Mouse (Mus musculus) MEL (cell line): ENCODE measurements around the gene 9830107B12Rik. TPM values are rescaled to one million over a fixed set of nuclear protein-coding genes. Genes with fewer than 3 reads are reported as not detected.

Experiments used
- DNase-seq: peaks from one replicate; pipeline ENCODE4 v3.0.0; 2011; ENCODE audit warnings: low read depth, low spot score
- H3K27ac ChIP-seq: 2 replicates; pipeline ENCODE4 v1.5.1; 2012; ENCODE audit warnings: low read depth, mild to moderate bottlenecking, control low read depth, low read length, moderate library complexity; ENCODE audit not compliant: control insufficient read depth
- H3K27me3 ChIP-seq, 2 experiments: fragments of 150-350 bp in 1 of 2; sonication (generic) in 1 of 2; 2 replicates each; pipeline ENCODE4 v1.6.1; 2012; ENCODE audit warnings: low read length in 2 of 2, mild to moderate bottlenecking in 2 of 2, improper control_type of control experiment in 1 of 2, moderate library complexity in 1 of 2; ENCODE audit not compliant: insufficient read depth in 2 of 2, control insufficient read depth in 1 of 2
- H3K36me3 ChIP-seq, 2 experiments: 2 replicates each; pipeline ENCODE4 v1.6.1; 2012 to 2014; ENCODE audit warnings: low read length in 2 of 2, improper control_type of control experiment in 1 of 2, inconsistent platforms in 1 of 2, mild to moderate bottlenecking in 1 of 2; ENCODE audit not compliant: insufficient read depth in 2 of 2, control insufficient read depth in 1 of 2
- H3K4me1 ChIP-seq, 2 experiments: fragments of 150-350 bp in 1 of 2; sonication (generic) in 1 of 2; 2 replicates each; pipeline ENCODE4 v1.6.1; 2012; ENCODE audit warnings: low read length in 2 of 2, improper control_type of control experiment in 1 of 2, mild to moderate bottlenecking in 1 of 2; ENCODE audit not compliant: insufficient read depth in 2 of 2, control insufficient read depth in 1 of 2
- H3K4me3 ChIP-seq, 2 experiments: fragments of 150-350 bp in 1 of 2; sonication (generic) in 1 of 2; 2 replicates each; pipeline ENCODE4 v1.5.1; 2012; ENCODE audit warnings: low read depth in 2 of 2, low read length in 2 of 2, mild to moderate bottlenecking in 2 of 2, moderate library complexity in 2 of 2, control low read depth in 1 of 2, improper control_type of control experiment in 1 of 2; ENCODE audit not compliant: control insufficient read depth in 1 of 2, insufficient read depth in 1 of 2
- H3K79me2 ChIP-seq: 2 replicates; pipeline ENCODE4 v1.6.1; 2012; ENCODE audit warnings: mild to moderate bottlenecking, low read length, moderate library complexity; ENCODE audit not compliant: control insufficient read depth, poor library complexity, insufficient read depth
- H3K9ac ChIP-seq: 2 replicates; pipeline ENCODE4 v1.6.1; 2012; ENCODE audit warnings: low read depth, mild to moderate bottlenecking, control low read depth, low read length, moderate library complexity; ENCODE audit not compliant: control insufficient read depth, poor library complexity, severe bottlenecking
- H3K9me3 ChIP-seq: fragments of 150-350 bp; sonication (generic); replicated peaks from 2 replicates; pipeline ENCODE4 v1.6.1; 2012; ENCODE audit warnings: mild to moderate bottlenecking, low read length, improper control_type of control experiment, moderate library complexity; ENCODE audit not compliant: insufficient read depth
- CHD1 ChIP-seq: IDR thresholded peaks from 2 replicates; pipeline ENCODE4 v1.6.1; 2012; ENCODE audit warnings: low read depth, mild to moderate bottlenecking, inconsistent platforms, low read length, improper control_type of control experiment
- CHD2 ChIP-seq: IDR thresholded peaks from 2 replicates; pipeline ENCODE4 v1.6.1; 2011; ENCODE audit warnings: low read length, improper control_type of control experiment
- ELF1 ChIP-seq: IDR thresholded peaks from 2 replicates; pipeline ENCODE4 v1.6.1; 2014; ENCODE audit warnings: low read depth, mild to moderate bottlenecking, inconsistent platforms, low read length, improper control_type of control experiment, moderate library complexity
- EP300 ChIP-seq, 2 experiments: IDR thresholded peaks; 2 replicates each; pipeline ENCODE4 v1.6.1; 2011; ENCODE audit warnings: improper control_type of control experiment in 2 of 2, low read length in 2 of 2, low read depth in 1 of 2, mild to moderate bottlenecking in 1 of 2
- ETS1 ChIP-seq: IDR thresholded peaks from 2 replicates; pipeline ENCODE4 v1.6.1; 2012; ENCODE audit warnings: low read depth, mild to moderate bottlenecking, inconsistent platforms, low read length, improper control_type of control experiment, moderate library complexity
- GATA1 ChIP-seq: IDR thresholded peaks from 2 replicates; pipeline ENCODE4 v1.6.1; 2011; ENCODE audit warnings: low read depth, low read length, improper control_type of control experiment
- HCFC1 ChIP-seq: IDR thresholded peaks from 2 replicates; pipeline ENCODE4 v1.6.1; 2012; ENCODE audit warnings: low read depth, mild to moderate bottlenecking, inconsistent platforms, low read length, improper control_type of control experiment, moderate library complexity
- JUND ChIP-seq: IDR thresholded peaks from 2 replicates; pipeline ENCODE4 v1.6.1; 2011; ENCODE audit warnings: low read depth, mild to moderate bottlenecking, improper control_type of control experiment, low read length
- KAT2A ChIP-seq: conservative IDR thresholded peaks from 2 replicates; pipeline ENCODE4 v1.6.1; 2012; ENCODE audit warnings: low read depth, low read length, improper control_type of control experiment, inconsistent platforms
- MAX ChIP-seq: IDR thresholded peaks from 2 replicates; pipeline ENCODE4 v1.6.1; 2011; ENCODE audit warnings: low read length, improper control_type of control experiment
- MAZ ChIP-seq: IDR thresholded peaks from 2 replicates; pipeline ENCODE4 v1.6.1; 2012; ENCODE audit warnings: low read depth, mild to moderate bottlenecking, inconsistent platforms, low read length, improper control_type of control experiment
- MEF2A ChIP-seq: IDR thresholded peaks from 2 replicates; pipeline ENCODE4 v1.6.1; 2014; ENCODE audit warnings: low read depth, mild to moderate bottlenecking, inconsistent platforms, low read length, improper control_type of control experiment; ENCODE audit not compliant: poor library complexity, insufficient replicate concordance, severe bottlenecking; ENCODE audit errors: extremely low read depth
- MXI1 ChIP-seq: IDR thresholded peaks from 2 replicates; pipeline ENCODE4 v1.6.1; 2011; ENCODE audit warnings: mild to moderate bottlenecking, low read depth, low read length, improper control_type of control experiment
- MYB ChIP-seq: IDR thresholded peaks from 2 replicates; pipeline ENCODE4 v1.6.1; 2011; ENCODE audit warnings: mild to moderate bottlenecking, low read depth, low read length, improper control_type of control experiment
- MYC ChIP-seq: IDR thresholded peaks from 2 replicates; pipeline ENCODE4 v1.6.1; 2011; ENCODE audit warnings: low read depth, mild to moderate bottlenecking, low read length, improper control_type of control experiment, moderate library complexity
- NRF1 ChIP-seq: IDR thresholded peaks from 2 replicates; pipeline ENCODE4 v1.6.1; 2014; ENCODE audit warnings: low read depth, mild to moderate bottlenecking, inconsistent platforms, low read length, improper control_type of control experiment, moderate library complexity; ENCODE audit not compliant: poor library complexity, insufficient read depth, severe bottlenecking
- POLR2A ChIP-seq, 2 experiments: IDR thresholded peaks; 2 replicates each; pipeline ENCODE4 v1.6.1; 2011 to 2012; ENCODE audit warnings: low read length in 2 of 2, mild to moderate bottlenecking in 2 of 2, control low read depth in 1 of 2, improper control_type of control experiment in 1 of 2, low read depth in 1 of 2, moderate library complexity in 1 of 2; ENCODE audit not compliant: control insufficient read depth in 1 of 2, insufficient read depth in 1 of 2, poor library complexity in 1 of 2
- POLR2AphosphoS2 ChIP-seq: IDR thresholded peaks from 2 replicates; pipeline ENCODE4 v1.6.1; 2011; ENCODE audit warnings: low read length, improper control_type of control experiment
- POLR2AphosphoS5 ChIP-seq: IDR thresholded peaks from 2 replicates; pipeline ENCODE4 v1.6.1; 2012; ENCODE audit warnings: low read depth, borderline replicate concordance, mild to moderate bottlenecking, inconsistent platforms, low read length, moderate library complexity, mixed read lengths
- RAD21 ChIP-seq: IDR thresholded peaks from 2 replicates; pipeline ENCODE4 v1.6.1; 2011; ENCODE audit warnings: mild to moderate bottlenecking, low read depth, low read length, improper control_type of control experiment
- RCOR1 ChIP-seq: IDR thresholded peaks from 2 replicates; pipeline ENCODE4 v1.6.1; 2012; ENCODE audit warnings: low read depth, mild to moderate bottlenecking, inconsistent platforms, low read length, improper control_type of control experiment
- SIN3A ChIP-seq: IDR thresholded peaks from 2 replicates; pipeline ENCODE4 v1.6.1; 2012; ENCODE audit warnings: low read length, improper control_type of control experiment, inconsistent platforms
- TAL1 ChIP-seq: IDR thresholded peaks from 2 replicates; pipeline ENCODE4 v1.6.1; 2012; ENCODE audit warnings: mild to moderate bottlenecking, inconsistent platforms, low read length, moderate library complexity, mixed read lengths
- TBP ChIP-seq: IDR thresholded peaks from 2 replicates; pipeline ENCODE4 v1.8.0; 2011; ENCODE audit warnings: low read depth, low read length, improper control_type of control experiment
- TCF12 ChIP-seq: IDR thresholded peaks from 2 replicates; pipeline ENCODE4 v1.6.1; 2014; ENCODE audit warnings: low read depth, mild to moderate bottlenecking, inconsistent platforms, low read length, improper control_type of control experiment, moderate library complexity
- UBTF ChIP-seq: IDR thresholded peaks from 2 replicates; pipeline ENCODE4 v1.6.1; 2012; ENCODE audit warnings: low read depth, mild to moderate bottlenecking, inconsistent platforms, low read length, improper control_type of control experiment, moderate library complexity, borderline replicate concordance; ENCODE audit not compliant: insufficient read depth
- USF2 ChIP-seq, 2 experiments: IDR thresholded peaks; 2 replicates each; pipeline ENCODE4 v1.6.1; 2011 to 2012; ENCODE audit warnings: improper control_type of control experiment in 2 of 2, low read length in 2 of 2, borderline replicate concordance in 1 of 2, inconsistent platforms in 1 of 2, low read depth in 1 of 2, mild to moderate bottlenecking in 1 of 2; ENCODE audit not compliant: insufficient read depth in 1 of 2
- ZNF384 ChIP-seq: IDR thresholded peaks from 2 replicates; pipeline ENCODE4 v1.6.1; 2012; ENCODE audit warnings: low read depth, mild to moderate bottlenecking, inconsistent platforms, low read length, improper control_type of control experiment
- polyA plus RNA-seq, 2 experiments: library from polyadenylated mRNA; stranded (reverse) in 1 of 2; unstranded in 1 of 2; fragments of >175 nt in 1 of 2; fragments of >200 nt in 1 of 2; gene quantifications; 2 replicates each; pipeline versions ENCODE4 v1.2.1 to v1.2.4; 2012; ENCODE audit warnings: low replicate concordance in 2 of 2, low read depth in 1 of 2; ENCODE audit not compliant: insufficient read length in 2 of 2, insufficient read depth in 1 of 2, missing spikeins in 1 of 2
- total RNA-seq: library from RNA; depleted of rRNA; stranded (reverse); fragments of 300-350 nt; gene quantifications from 2 replicates; pipeline ENCODE4 v1.2.3, GENCODE M21; 2012

The 9830107B12Rik gene
- total and polyA plus RNA-seq, 3 experiments, result not detected

GRCm38 (mm10) chr17:48090305-48090704 is 55.8 kb downstream of the 9830107B12Rik start:
- Histone ChIP-seq H3K9me3 (no peaks in the 10 kb centered on the region), H3K36me3 (no peaks in the 10 kb centered on the region), H3K27me3 (no peaks in the 10 kb centered on the region)

GRCm38 (mm10) chr17:48089446-48089845 is 56.6 kb downstream of the 9830107B12Rik start:
- no peaks in the 10 kb centered on the region for H3K4me1 ChIP-seq

More at GRCm38 (mm10) chr17:48090305-48090704, 55.8 kb downstream of the 9830107B12Rik start:
- TF ChIP-seq MYB, result no peak
- no peak for TF ChIP-seq MAZ
- no peak for TF ChIP-seq MXI1
- TF ChIP-seq TBP, result no peak
- no peak for TF ChIP-seq POLR2AphosphoS5
- no peak for TF ChIP-seq KAT2A
- no peak for TF ChIP-seq TAL1
- no peak for TF ChIP-seq JUND
- Histone ChIP-seq H3K79me2 (no peaks in the 10 kb centered on the region), H3K4me3 (no peak overlapping the region), H3K4me1 (no peaks in the 10 kb centered on the region), H3K9ac (no peak overlapping the region), H3K27ac (no peak overlapping the region)
- no peak for DNase-seq

GRCm38 (mm10) chr17:48089019-48089418 is 57.0 kb downstream of the 9830107B12Rik start, which contains the start of gene 1700067P10Rik:
Gene 1700067P10Rik (plus strand): TSS chr17:48089319.
- no peak within 1 kb of the TSS for H3K4me3 ChIP-seq
- no peaks in the 10 kb centered on the region for H3K79me2 ChIP-seq
- no peaks in the 10 kb centered on the region for H3K4me1 ChIP-seq
- H3K36me3 ChIP-seq, result no peaks in the 10 kb centered on the region
- TF ChIP-seq KAT2A (no peak), GATA1 (no peak), RCOR1 (no peak), CHD1 (no peak), MYC (no peak), TBP (no peak), MXI1 (no peak), POLR2AphosphoS2 (no peak), HCFC1 (no peak), MEF2A (no peak), EP300 (IDR thresholded peaks at IDR 0.05; ENCODE audit: low read depth in 1 of 2, low read length in 2 of 2) (no peak), ETS1 (no peak), ZNF384 (no peak), JUND (no peak), RAD21 (no peak), USF2 (IDR thresholded peaks at IDR 0.05; ENCODE audit: borderline replicate concordance in 1 of 2, insufficient read depth in 1 of 2, low read depth in 1 of 2, low read length in 2 of 2) (no peak), SIN3A (no peak), MYB (no peak), POLR2A (IDR thresholded peaks at IDR 0.05; ENCODE audit: control insufficient read depth in 1 of 2, insufficient read depth in 1 of 2, low read depth in 1 of 2, low read length in 2 of 2, poor library complexity in 1 of 2) (no peak)
- H3K9ac ChIP-seq, result no peak within 1 kb of the TSS
- no peaks in the 10 kb centered on the region for H3K27me3 ChIP-seq
- no peak for DNase-seq
- no peaks in the 10 kb centered on the region for H3K9me3 ChIP-seq
- no peak within 1 kb of the TSS for H3K27ac ChIP-seq

More at GRCm38 (mm10) chr17:48089446-48089845, 56.6 kb downstream of the 9830107B12Rik start:
- no peak overlapping the region for H3K27ac ChIP-seq
- no peaks in the 10 kb centered on the region for H3K79me2 ChIP-seq
- H3K9me3 ChIP-seq, result no peaks in the 10 kb centered on the region
- H3K27me3 ChIP-seq, result no peaks in the 10 kb centered on the region
- TF ChIP-seq ELF1 (no peak), TBP (no peak), MXI1 (no peak), JUND (no peak), NRF1 (no peak), TCF12 (no peak), CHD2 (no peak), GATA1 (no peak), MAX (no peak), UBTF (no peak)
- H3K4me3 ChIP-seq, result no peak overlapping the region
- DNase-seq, result no peak
- H3K9ac ChIP-seq, result no peak overlapping the region
- no peaks in the 10 kb centered on the region for H3K36me3 ChIP-seq
